Mouse (Mus musculus) liver, embryonic 13.5 days (tissue): ENCODE measurements around the gene Vmn1r116. TPM values are rescaled to one million over a fixed set of nuclear protein-coding genes. Genes with fewer than 3 reads are reported as not detected.
"Not testable (repeated sequence)": the region's sequence is repeated elsewhere in the genome, so short reads cannot be mapped to it uniquely, and the experiment has no call there.

Source experiments
- ATAC-seq: fragments of 200-750 bp; cut with Nextera tagmentation; 2 replicates; pipeline ENCODE4 v1.8.0; 2017; ENCODE audit warnings: low read depth, mild to moderate bottlenecking, moderate number of reproducible peaks, moderate library complexity
- DNase-seq: peaks from one replicate; pipeline ENCODE4 v3.0.0; 2022
- H3K27ac ChIP-seq: fragments of 300-500 bp; sonication (generic); 2 replicates; pipeline ENCODE4 v1.5.1; 2015; ENCODE audit warnings: moderate library complexity, mild to moderate bottlenecking, inconsistent platforms
- H3K27me3 ChIP-seq: fragments of 300-500 bp; sonication (generic); 2 replicates; pipeline ENCODE4 v1.6.1; 2015; ENCODE audit warnings: mild to moderate bottlenecking, inconsistent platforms
- H3K36me3 ChIP-seq: fragments of 300-500 bp; sonication (generic); 2 replicates; pipeline ENCODE4 v1.6.1; 2015; ENCODE audit warnings: mild to moderate bottlenecking, inconsistent platforms
- H3K4me1 ChIP-seq: fragments of 300-500 bp; sonication (generic); replicated peaks from 2 replicates; pipeline ENCODE4 v1.6.1; 2015; ENCODE audit warnings: inconsistent platforms
- H3K4me2 ChIP-seq: fragments of 300-500 bp; sonication (generic); 2 replicates; pipeline ENCODE4 v1.6.1; 2015; ENCODE audit warnings: inconsistent platforms, mild to moderate bottlenecking, moderate library complexity
- H3K4me3 ChIP-seq: fragments of 300-500 bp; sonication (generic); replicated peaks from 2 replicates; pipeline ENCODE4 v1.5.1; 2015; ENCODE audit warnings: mild to moderate bottlenecking, inconsistent platforms
- H3K9ac ChIP-seq: fragments of 300-500 bp; sonication (generic); 2 replicates; pipeline ENCODE4 v1.6.1; 2015; ENCODE audit warnings: mild to moderate bottlenecking, inconsistent platforms
- H3K9me3 ChIP-seq: fragments of 300-500 bp; sonication (generic); replicated peaks from 2 replicates; pipeline ENCODE4 v1.6.1; 2016; ENCODE audit warnings: inconsistent platforms
- WGBS: fragments of 180-500 bp; shearing (Covaris S2); methylation state at CpG from one replicate; pipeline ENCODE4 v1.1.7; 2015; ENCODE audit not compliant: insufficient replicate concordance; 5-methylcytosine and 5-hydroxymethylcytosine counted together
- polyA plus RNA-seq: library from polyadenylated mRNA; unstranded; fragments of >200 nt; fragmentation: Nextera tagmentation; extraction: Ambion mirVana; gene quantifications from 2 replicates; pipeline ENCODE4 v1.2.1, GENCODE M21; 2015

Vmn1r116 gene
- polyA plus RNA-seq, result not detected in 2 replicates

DNA sequence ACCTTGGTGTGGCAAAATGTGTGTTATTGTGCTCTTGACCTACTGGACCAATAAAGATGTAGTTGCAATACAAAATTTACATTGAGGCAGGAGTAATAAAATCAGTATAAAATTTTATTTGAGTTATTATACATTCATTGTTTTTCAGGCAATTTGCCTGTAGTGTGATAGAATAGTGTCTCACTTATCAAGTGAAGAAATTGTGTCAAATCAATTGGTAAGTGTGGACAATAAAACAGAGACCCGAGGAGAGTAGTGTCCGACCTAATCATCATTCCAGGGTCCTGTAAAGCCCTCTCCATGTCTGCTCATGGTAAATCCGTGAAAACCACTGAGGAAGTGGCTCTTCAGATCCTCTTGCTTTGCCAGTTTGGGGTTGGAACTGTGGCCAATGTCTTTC lies at the start of gene Vmn1r116:
TSS of gene Vmn1r116 (plus strand) at position 301 of the 400 bp plus-strand sequence.
- not testable (repeated sequence) for H3K27me3 ChIP-seq, H3K4me2 ChIP-seq, H3K4me3 ChIP-seq, H3K9me3 ChIP-seq, DNase-seq, H3K9ac ChIP-seq, ATAC-seq, H3K36me3 ChIP-seq, H3K4me1 ChIP-seq, H3K27ac ChIP-seq
- WGBS, result 45% methylated on average over 3 of the region's 3 CpGs

- not testable (repeated sequence) for H3K9ac ChIP-seq, H3K4me3 ChIP-seq, H3K4me2 ChIP-seq, H3K27me3 ChIP-seq, ATAC-seq, DNase-seq, H3K9me3 ChIP-seq, H3K36me3 ChIP-seq, H3K4me1 ChIP-seq, H3K27ac ChIP-seq
- 69% methylated on average over 1 of the region's 3 CpGs for WGBS
These were observed 27.2 kb upstream of the Vmn1r116 start, which contains the start of gene Vmn1r115 for GRCm38 (mm10) chr7:20844885-20845284. Gene Vmn1r115, minus strand, starts transcription at chr7:20844985.

DNA sequence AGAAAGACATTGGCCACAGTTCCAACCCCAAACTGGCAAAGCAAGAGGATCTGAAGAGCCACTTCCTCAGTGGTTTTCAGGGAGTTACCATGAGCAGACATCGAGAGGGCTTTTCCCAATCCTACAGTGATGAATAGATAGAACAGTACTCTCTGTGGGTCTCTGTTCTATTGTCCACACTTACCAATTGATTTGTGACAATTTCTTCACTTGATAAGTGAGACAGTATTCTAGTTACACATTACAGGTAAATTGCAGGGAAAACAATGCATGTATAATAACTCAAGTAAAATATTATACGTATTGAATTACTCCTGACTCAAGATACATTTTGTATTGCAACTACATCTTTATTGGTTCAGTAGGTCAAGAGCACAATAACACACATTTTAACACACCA lies 12.0 kb downstream of the Vmn1r116 start, which contains the start of gene Vmn1r117:
TSS of gene Vmn1r117 (minus strand) at position 101 of the 400 bp plus-strand sequence.
- H3K4me1 ChIP-seq, H3K27ac ChIP-seq, H3K4me3 ChIP-seq, H3K9ac ChIP-seq, H3K27me3 ChIP-seq, DNase-seq, H3K9me3 ChIP-seq, H3K4me2 ChIP-seq, H3K36me3 ChIP-seq, ATAC-seq: not testable (repeated sequence)
- WGBS, result no CpG with 5 or more reads among the region's 2 CpGs

DNA sequence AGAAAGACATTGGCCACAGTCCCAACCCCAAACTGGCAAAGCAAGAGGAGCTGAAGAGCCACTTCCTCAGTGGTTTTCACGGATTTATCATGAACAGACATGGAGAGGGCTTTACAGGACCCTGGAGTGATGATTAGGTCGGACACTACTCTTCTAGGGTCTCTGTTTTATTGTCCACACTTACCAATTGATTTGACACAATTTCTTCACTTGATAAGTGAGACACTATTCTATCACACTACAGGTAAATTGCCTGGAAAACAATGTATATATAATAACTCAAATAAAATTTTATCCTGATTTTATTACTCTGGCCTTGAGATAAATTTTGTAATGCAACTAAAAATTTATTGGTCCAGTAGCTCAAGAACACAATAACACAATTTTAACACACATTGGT lies 40.2 kb downstream of the Vmn1r116 start, which contains the start of gene Vmn1r118:
TSS of gene Vmn1r118 (minus strand) at position 101 of the 400 bp plus-strand sequence.
- WGBS, result no CpG with 5 or more reads among the region's 2 CpGs
- not testable (repeated sequence) for H3K9me3 ChIP-seq, H3K4me3 ChIP-seq, ATAC-seq, H3K27ac ChIP-seq, H3K4me1 ChIP-seq, H3K4me2 ChIP-seq, DNase-seq, H3K9ac ChIP-seq, H3K27me3 ChIP-seq, H3K36me3 ChIP-seq

Other genes with a start within 250 kb of the Vmn1r116 start
- gene Vmn1r107, start 203.3 kb upstream of the Vmn1r116 start, polyA plus RNA-seq, result not detected in 2 replicates
- gene Vmn1r111, start 169.0 kb upstream of the Vmn1r116 start, polyA plus RNA-seq, result not detected in 2 replicates
- gene Gm10668, start 141.6 kb upstream of the Vmn1r116 start, polyA plus RNA-seq, result not detected in 2 replicates
- not detected in 2 replicates for gene Vmn1r112, start 101.1 kb upstream of the Vmn1r116 start, polyA plus RNA-seq
- not detected in 2 replicates for gene Vmn1r113, start 85.0 kb upstream of the Vmn1r116 start, polyA plus RNA-seq
- gene Vmn1r114, start 60.1 kb upstream of the Vmn1r116 start, polyA plus RNA-seq, result not detected in 2 replicates
- gene Vmn1r115, start 27.3 kb upstream of the Vmn1r116 start, polyA plus RNA-seq, result not detected in 2 replicates
- not detected in 2 replicates for gene Vmn1r117, start 11.9 kb downstream of the Vmn1r116 start, polyA plus RNA-seq
- not detected in 2 replicates for gene Vmn1r118, start 40.1 kb downstream of the Vmn1r116 start, polyA plus RNA-seq
- gene Vmn1r119, start 140.2 kb downstream of the Vmn1r116 start, polyA plus RNA-seq, result not detected in 2 replicates
- not detected in 2 replicates for gene Vmn1r120, start 181.5 kb downstream of the Vmn1r116 start, polyA plus RNA-seq
- not detected in 2 replicates for gene Vmn1r121, start 226.3 kb downstream of the Vmn1r116 start, polyA plus RNA-seq